Mouse (Mus musculus): Measurements from ENCODE around the gene Rnf2. TPM values are rescaled to one million over a fixed set of nuclear protein-coding genes. Genes with fewer than 3 reads are reported as not detected.

Gene Rnf2
- total RNA-seq, 2 experiments from 2014 or later: 17.0 to 19.8 TPM

Small RNA genes within 50 kb of the gene (microRNA-seq; reads per million reads assigned to microRNA genes)
- gene Mir7682: 0.54 to 0.97 reads per million in 2 experiments

Other genes starting within 250 kb of the Rnf2 start
- gene Ivns1abp, start 156.5 kb downstream of the Rnf2 start, total RNA-seq (2021): 100 to 1,000 TPM; 450 to 452 TPM
- gene Swt1, start 72.5 kb downstream of the Rnf2 start, total RNA-seq (2021): 10 to 100 TPM; 10.0 to 12.1 TPM
- 10 to 100 TPM; 19.5 to 22.7 TPM for gene Trmt1l, start 72.4 kb downstream of the Rnf2 start, total RNA-seq (2021)
- 10 to 100 TPM; 25.1 to 28.4 TPM for gene Fam129a, start 70.2 kb upstream of the Rnf2 start, total RNA-seq (2021)

Data from heart, postnatal 14 days (tissue).